Mouse (Mus musculus) hindbrain, embryonic 15.5 days (tissue): ENCODE measurements around the gene Cyb5d2. TPM values are rescaled to one million over a fixed set of nuclear protein-coding genes. Genes with fewer than 3 reads are reported as not detected.

ENCODE experiments used
- ATAC-seq: fragments of 200-750 bp; cut with Nextera tagmentation; 2 replicates; pipeline ENCODE4 v1.8.0; 2017; ENCODE audit warnings: low read depth, moderate number of reproducible peaks, moderate TSS enrichment; ENCODE audit not compliant: low FRiP score
- H3K27ac ChIP-seq: fragments of 300-500 bp; sonication (generic); replicated peaks from 2 replicates; pipeline ENCODE4 v1.5.1; 2015; ENCODE audit warnings: mild to moderate bottlenecking, inconsistent platforms
- H3K27me3 ChIP-seq: fragments of 300-500 bp; sonication (generic); 2 replicates; pipeline ENCODE4 v1.6.1; 2015; ENCODE audit warnings: control low read depth, inconsistent platforms
- H3K36me3 ChIP-seq: fragments of 300-500 bp; sonication (generic); 2 replicates; pipeline ENCODE4 v1.6.1; 2015; ENCODE audit warnings: control low read depth, inconsistent platforms
- H3K4me1 ChIP-seq: fragments of 300-500 bp; sonication (generic); replicated peaks from 2 replicates; pipeline ENCODE4 v1.6.1; 2015; ENCODE audit warnings: control low read depth, inconsistent platforms
- H3K4me2 ChIP-seq: fragments of 300-500 bp; sonication (generic); 2 replicates; pipeline ENCODE4 v1.6.1; 2015; ENCODE audit warnings: moderate library complexity, mild to moderate bottlenecking, inconsistent platforms
- H3K4me3 ChIP-seq: fragments of 300-500 bp; sonication (generic); 2 replicates; pipeline ENCODE4 v1.5.1; 2015; ENCODE audit warnings: mild to moderate bottlenecking, inconsistent platforms
- H3K9ac ChIP-seq: fragments of 300-500 bp; sonication (generic); 2 replicates; pipeline ENCODE4 v1.6.1; 2015; ENCODE audit warnings: inconsistent platforms
- H3K9me3 ChIP-seq: fragments of 300-500 bp; sonication (generic); 2 replicates; pipeline ENCODE4 v1.6.1; 2016; ENCODE audit warnings: control low read depth, inconsistent platforms
- WGBS: fragments of 180-500 bp; shearing (Covaris S2); methylation state at CpG from one replicate; pipeline ENCODE4 v1.1.7; 2015; 5-methylcytosine and 5-hydroxymethylcytosine counted together
- polyA plus RNA-seq: library from polyadenylated mRNA; unstranded; fragments of >200 nt; fragmentation: Nextera tagmentation; extraction: Ambion mirVana; gene quantifications from 2 replicates; pipeline ENCODE4 v1.2.1, GENCODE M21; 2015

Cyb5d2 gene
- polyA plus RNA-seq, 1 experiment from 2014 or later: 9.0 TPM

GRCm38 (mm10) chr11:72734840-72735518 lies 61.0 kb downstream of the Cyb5d2 start:
- peaks cover 3% of the 10 kb centered on the region; the same call in 1 of the 2 replicates for H3K4me1 ChIP-seq
- no peak overlapping the region for H3K4me2 ChIP-seq
- H3K27me3 ChIP-seq: no peaks in the 10 kb centered on the region
- 88% methylated on average over 4 of the region's 4 CpGs for WGBS
- peaks cover 53% of the 10 kb centered on the region for H3K36me3 ChIP-seq
- no peak overlapping the region for H3K9ac ChIP-seq
- ATAC-seq: no peak
- H3K9me3 ChIP-seq: no peaks in the 10 kb centered on the region
- no peak overlapping the region for H3K27ac ChIP-seq
- H3K4me3 ChIP-seq: no peak overlapping the region

GRCm38 (mm10) chr11:72733736-72734135 lies 62.2 kb downstream of the Cyb5d2 start:
- Histone ChIP-seq H3K4me1 (peaks cover 3% of the 10 kb centered on the region; the same call in 1 of the 2 replicates), H3K4me2 (no peak overlapping the region), H3K27ac (no peak overlapping the region), H3K4me3 (no peak overlapping the region), H3K9me3 (no peaks in the 10 kb centered on the region), H3K36me3 (peaks cover 60% of the 10 kb centered on the region), H3K27me3 (no peaks in the 10 kb centered on the region), H3K9ac (no peak overlapping the region)
- ATAC-seq: no peak
- WGBS: 97% methylated on average over 3 of the region's 3 CpGs

Other genes with a start within 250 kb of the Cyb5d2 start
- gene Spns3, start 245.6 kb downstream of the Cyb5d2 start, polyA plus RNA-seq: 0.08 and 0.18 TPM in 2 replicates
- gene Ube2g1, start 188.9 kb downstream of the Cyb5d2 start, polyA plus RNA-seq: 84.5 and 85.2 TPM in 2 replicates
- gene Ankfy1, start 106.1 kb downstream of the Cyb5d2 start, polyA plus RNA-seq: 23.7 and 23.9 TPM in 2 replicates
- 14.0 and 14.3 TPM in 2 replicates for gene Zzef1, start 84 bp upstream of the Cyb5d2 start, polyA plus RNA-seq
- 1.6 and 2.5 TPM in 2 replicates for gene Atp2a3, start 165.0 kb upstream of the Cyb5d2 start, polyA plus RNA-seq
- 0.39 and 0.73 TPM in 2 replicates for gene P2rx1, start 203.0 kb upstream of the Cyb5d2 start, polyA plus RNA-seq
- 32.2 and 32.4 TPM in 2 replicates for gene Camkk1, start 222.9 kb upstream of the Cyb5d2 start, polyA plus RNA-seq